In genomic region chr10:42180333-42180732, GRCm38 (mm10) we compare ENCODE assay signal across 27 mouse cellular contexts.
DNase-seq lines count a peak whose midpoint lies in the region; ATAC-seq and TF ChIP-seq lines count a peak whose summit lies in the region.
"Had no signal": no experiment of that assay in that cellular context is flagged by ENCODE, and none has a peak within 500 bp of the region (broad histone marks: within the 10 kb centered on the region; RNA-seq: fewer than 3 reads in every experiment).

No protein-coding gene starts in this region.

- WGBS in heart, embryonic 11.5 days (ENCODE audit: insufficient replicate concordance): 70% methylated on average over 8 of the region's 8 CpGs

- no peaks in the 10 kb centered on the region for H3K4me1 ChIP-seq in heart, embryonic 11.5 days (ENCODE audit: control insufficient read depth, insufficient read depth, low read length)
- peaks cover 0 to 9% of the 10 kb centered on the region in 2 experiments; a peak in 2 of 4 replicates for H3K4me1 ChIP-seq in MEL (ENCODE audit: control insufficient read depth in 1 of 2, insufficient read depth in 2 of 2, low read length in 2 of 2)
- H3K4me1 ChIP-seq: embryonic facial prominence, embryonic 13.5 days; embryonic facial prominence, embryonic 15.5 days; forebrain, embryonic 10.5 days; forebrain, embryonic 12.5 days had no signal

- H3K27me3 ChIP-seq in heart, embryonic 11.5 days (ENCODE audit: control insufficient read depth, insufficient read depth, low read length): no peaks in the 10 kb centered on the region
- H3K27me3 ChIP-seq in MEL (ENCODE audit: control insufficient read depth in 1 of 2, insufficient read depth in 2 of 2, low read length in 2 of 2): no peaks in the 10 kb centered on the region
- H3K27me3 ChIP-seq: CH12.LX; embryonic facial prominence, embryonic 13.5 days; embryonic facial prominence, embryonic 15.5 days; forebrain, embryonic 12.5 days; Patski had no signal

- TF ChIP-seq RAD21 in MEL (IDR thresholded peaks at IDR 0.05; ENCODE audit: low read depth, low read length): no peak

- no peak overlapping the region for H3K27ac ChIP-seq in heart, embryonic 11.5 days (ENCODE audit: low read depth, low read length)
- H3K27ac ChIP-seq in MEL (ENCODE audit: control insufficient read depth, low read depth, low read length): no peak overlapping the region
- H3K27ac ChIP-seq: embryonic facial prominence, embryonic 13.5 days; embryonic facial prominence, embryonic 15.5 days; forebrain, embryonic 10.5 days; forebrain, embryonic 12.5 days had no signal

- no peaks in the 10 kb centered on the region for H3K79me2 ChIP-seq in MEL (ENCODE audit: control insufficient read depth, insufficient read depth, low read length, poor library complexity)

- peak; percentile 8 for DNase-seq in cerebellum, adult 9-11 months
- no peak for DNase-seq in cerebellum, adult 8-10 months
- DNase-seq in heart, postnatal 4 days: peak; percentile 40
- peak; percentile 51 for DNase-seq in MEL (ENCODE audit: low read depth, low spot score)
- no peak for DNase-seq in urinary bladder, adult 18-20 months (ENCODE audit: low spot score in 2 of 2)
- DNase-seq: adrenal gland, adult 8-10 months; adrenal gland, postnatal 14 days; adrenal gland, postnatal 36 days; B cell, adult 2 months; cerebellum, adult 11-12 months; cerebellum, adult 2 months; cerebellum, postnatal 10 days; cerebellum, postnatal 25 days; embryo, embryonic 11 days had no signal

- peaks cover 10% of the 10 kb centered on the region; the same call in 1 of the 2 replicates for H3K36me3 ChIP-seq in heart, embryonic 11.5 days (ENCODE audit: control insufficient read depth, insufficient read depth, low read length)
- peaks cover 0 to 9% of the 10 kb centered on the region in 2 experiments; a peak in 3 of 4 replicates for H3K36me3 ChIP-seq in MEL (ENCODE audit: control insufficient read depth in 1 of 2, insufficient read depth in 2 of 2, low read length in 2 of 2)

- no peak for TF ChIP-seq CTCF in MEL (IDR thresholded peaks at IDR 0.05 in 2 of 3, conservative IDR thresholded peaks at IDR 0.05 in 1 of 3; ENCODE audit: control insufficient read depth in 1 of 3, insufficient read depth in 1 of 3, low read depth in 2 of 3, low read length in 3 of 3, poor library complexity in 1 of 3, severe bottlenecking in 1 of 3)

- no peak for ATAC-seq in heart, embryonic 11.5 days (replicated peaks; ENCODE audit: insufficient number of reproducible peaks, low FRiP score, low TSS enrichment)
- ATAC-seq: activated CD4-positive, CD25-positive, alpha-beta regulatory T cell, adult 4 months; CD4-positive, CD25-positive, alpha-beta regulatory T cell, adult 4 months; forebrain, embryonic 14.5 days; forebrain, embryonic 16.5 days; Patski had no signal

- TF ChIP-seq EP300 in MEL (IDR thresholded peaks at IDR 0.05; ENCODE audit: low read depth in 1 of 2, low read length in 2 of 2): no peak

- H3K4me2 ChIP-seq in heart, embryonic 11.5 days: no peak overlapping the region
- H3K4me2 ChIP-seq: embryonic facial prominence, embryonic 13.5 days; embryonic facial prominence, embryonic 15.5 days; forebrain, embryonic 12.5 days had no signal

- no peak for TF ChIP-seq POLR2A in MEL (IDR thresholded peaks at IDR 0.05; ENCODE audit: control insufficient read depth in 1 of 2, insufficient read depth in 1 of 2, low read depth in 1 of 2, low read length in 2 of 2, poor library complexity in 1 of 2)

- H3K4me3 ChIP-seq in heart, embryonic 11.5 days (ENCODE audit: low read depth, low read length): no peak overlapping the region
- H3K4me3 ChIP-seq in MEL (ENCODE audit: control insufficient read depth in 1 of 2, insufficient read depth in 1 of 2, low read depth in 2 of 2, low read length in 2 of 2): no peak overlapping the region
- H3K4me3 ChIP-seq: embryonic facial prominence, embryonic 13.5 days; embryonic facial prominence, embryonic 15.5 days; erythroblast, embryonic 14.5 days; forebrain, embryonic 10.5 days; forebrain, embryonic 12.5 days had no signal

- no peak overlapping the region for H3K9ac ChIP-seq in heart, embryonic 11.5 days (ENCODE audit: low read depth, low read length)
- no peak overlapping the region for H3K9ac ChIP-seq in MEL (ENCODE audit: control insufficient read depth, low read depth, low read length, poor library complexity, severe bottlenecking)
- H3K9ac ChIP-seq: embryonic facial prominence, embryonic 13.5 days; embryonic facial prominence, embryonic 15.5 days; forebrain, embryonic 12.5 days had no signal

- no peaks in the 10 kb centered on the region for H3K9me3 ChIP-seq in heart, embryonic 11.5 days (replicated peaks; ENCODE audit: control insufficient read depth, low read length)
- H3K9me3 ChIP-seq in MEL (replicated peaks; ENCODE audit: insufficient read depth, low read length): no peaks in the 10 kb centered on the region
- H3K9me3 ChIP-seq: embryonic facial prominence, embryonic 13.5 days; embryonic facial prominence, embryonic 15.5 days; forebrain, embryonic 10.5 days; forebrain, embryonic 12.5 days; G1E had no signal

TF ChIP-seq in MEL, 35 proteins besides CTCF, POLR2A, EP300 and RAD21:
- TF ChIP-seq UBTF (IDR thresholded peaks at IDR 0.05; ENCODE audit: borderline replicate concordance, insufficient read depth, low read depth, low read length) (no peak), MYC (IDR thresholded peaks at IDR 0.05; ENCODE audit: low read depth, low read length) (0 out of 2 replicates have a peak, but pooled peaks have one; percentile 34), GATA1 (IDR thresholded peaks at IDR 0.05; ENCODE audit: low read depth, low read length) (peak; percentile 23; the same call in 1 of the 2 replicates), SMC3 (IDR thresholded peaks at IDR 0.05; ENCODE audit: low read depth, low read length) (peak; percentile 0; the same call in 1 of the 2 replicates), ZMIZ1 (IDR thresholded peaks at IDR 0.05; ENCODE audit: low read depth, low read length) (peak; percentile 19; the same call in 1 of the 2 replicates), TBP (IDR thresholded peaks at IDR 0.05; ENCODE audit: low read depth, low read length) (peak; percentile 85), ZKSCAN1 (IDR thresholded peaks at IDR 0.05; ENCODE audit: low read depth, low read length) (no peak)

Comparison
In these comparisons a context has a peak if more than half of its experiments do, and no peak if none do; other contexts are left out.
1. DNase-seq: peak in cerebellum, adult 9-11 months (single experiment), heart, postnatal 4 days (single experiment) and MEL (single experiment); none in cerebellum, adult 8-10 months (single experiment) and urinary bladder, adult 18-20 months (0 of 2).